Comparison of ENCODE assay signal across 9 mouse cellular contexts in the genomic region with DNA sequence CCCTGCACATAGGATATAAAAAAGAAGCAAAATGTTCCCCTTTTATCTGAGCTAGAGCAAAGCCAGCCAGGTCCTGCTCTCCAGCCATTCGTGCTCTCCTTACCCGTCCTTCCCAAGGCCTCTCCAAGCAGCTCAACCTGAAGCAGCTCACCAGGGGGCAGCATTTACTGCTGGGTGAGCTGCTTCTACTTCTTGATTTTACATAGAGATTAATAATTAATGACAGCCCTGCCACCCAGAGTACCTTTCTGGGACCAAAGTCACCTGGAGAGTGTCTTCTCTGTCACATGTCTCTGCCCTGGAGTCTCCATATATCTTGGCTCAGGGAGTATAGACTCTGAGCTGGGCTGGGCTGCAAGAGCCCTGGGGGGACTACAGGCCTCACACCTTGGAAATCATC.
DNase-seq lines count a peak whose midpoint lies in the region; ATAC-seq and TF ChIP-seq lines count a peak whose summit lies in the region.
"Had no signal": no experiment of that assay in that cellular context is flagged by ENCODE, and none has a peak within 500 bp of the region (broad histone marks: within the 10 kb centered on the region; RNA-seq: fewer than 3 reads in every experiment).

No protein-coding gene starts in this region.

- 13% methylated on average over 2 of the region's 2 CpGs for WGBS in forebrain, postnatal 0 days
- 18% methylated on average over 2 of the region's 2 CpGs for WGBS in kidney, embryonic 15.5 days
- 16% methylated on average over 2 of the region's 2 CpGs for WGBS in lung, postnatal 0 days

- no peaks in the 10 kb centered on the region for H3K36me3 ChIP-seq in forebrain, postnatal 0 days (ENCODE audit: insufficient read depth)
- no peaks in the 10 kb centered on the region for H3K36me3 ChIP-seq in kidney, embryonic 15.5 days
- no peaks in the 10 kb centered on the region for H3K36me3 ChIP-seq in lung, postnatal 0 days (ENCODE audit: insufficient read depth, low read length)
- H3K36me3 ChIP-seq: heart, embryonic 15.5 days had no signal

- TF ChIP-seq CTCF in bone marrow macrophage, adult 2 months (IDR thresholded peaks at IDR 0.05; ENCODE audit: low read depth, low read length) = peak; percentile 77
- TF ChIP-seq CTCF in forebrain, postnatal 0 days (IDR thresholded peaks at IDR 0.05; ENCODE audit: low read depth) = peak; percentile 73
- peak; percentile 83 for TF ChIP-seq CTCF in lung, postnatal 0 days (IDR thresholded peaks at IDR 0.05)

- H3K9ac ChIP-seq in forebrain, postnatal 0 days = no peak overlapping the region
- H3K9ac ChIP-seq in kidney, embryonic 15.5 days = no peak overlapping the region
- no peak overlapping the region for H3K9ac ChIP-seq in lung, postnatal 0 days (replicated peaks; ENCODE audit: low read depth)
- H3K9ac ChIP-seq: heart, embryonic 15.5 days had no signal

- H3K4me3 ChIP-seq in bone marrow macrophage, adult 2 months (ENCODE audit: insufficient read depth, low read length) = no peak overlapping the region
- H3K4me3 ChIP-seq in forebrain, postnatal 0 days (ENCODE audit: low read depth, low read length) = no peak overlapping the region
- no peak overlapping the region for H3K4me3 ChIP-seq in kidney, embryonic 15.5 days (replicated peaks)
- no peak overlapping the region for H3K4me3 ChIP-seq in lung, postnatal 0 days (ENCODE audit: low read depth, low read length)
- H3K4me3 ChIP-seq: heart, embryonic 15.5 days had no signal

- TF ChIP-seq EP300 in lung, postnatal 0 days (IDR thresholded peaks at IDR 0.05) = no peak

- H3K27ac ChIP-seq in bone marrow macrophage, adult 2 months (ENCODE audit: insufficient read depth, low read depth, low read length) = no peak overlapping the region
- no peak overlapping the region for H3K27ac ChIP-seq in forebrain, postnatal 0 days (ENCODE audit: low read depth, low read length)
- H3K27ac ChIP-seq in kidney, embryonic 15.5 days = no peak overlapping the region
- H3K27ac ChIP-seq in lung, postnatal 0 days (ENCODE audit: low read length) = no peak overlapping the region
- H3K27ac ChIP-seq: heart, embryonic 15.5 days had no signal

- peaks cover 20% of the 10 kb centered on the region for H3K4me1 ChIP-seq in bone marrow macrophage, adult 2 months (ENCODE audit: control insufficient read depth, insufficient read depth, low read length)
- no peaks in the 10 kb centered on the region; the same call in 1 of the 2 replicates for H3K4me1 ChIP-seq in forebrain, postnatal 0 days (ENCODE audit: insufficient read depth)
- peaks cover 28% of the 10 kb centered on the region for H3K4me1 ChIP-seq in kidney, embryonic 15.5 days
- H3K4me1 ChIP-seq in lung, postnatal 0 days (ENCODE audit: insufficient read depth, low read depth, low read length) = no peaks in the 10 kb centered on the region

- H3K4me2 ChIP-seq in forebrain, postnatal 0 days (ENCODE audit: low read depth) = no peak overlapping the region
- no peak overlapping the region for H3K4me2 ChIP-seq in kidney, embryonic 15.5 days
- no peak overlapping the region for H3K4me2 ChIP-seq in lung, postnatal 0 days (replicated peaks; ENCODE audit: low read depth, low read length)
- H3K4me2 ChIP-seq: heart, embryonic 15.5 days had no signal

- no peak for ATAC-seq in cerebellum, adult (ENCODE audit: insufficient number of reproducible peaks, low FRiP score, low TSS enrichment)
- 0 out of 2 replicates have a peak, but pooled peaks have one; percentile 27 for ATAC-seq in forebrain, postnatal 0 days
- peak; percentile 75 for ATAC-seq in kidney, embryonic 15.5 days (replicated peaks; ENCODE audit: low FRiP score)
- ATAC-seq in lung, postnatal 0 days = peak; percentile 54; the same call in 1 of the 2 replicates

- no peaks in the 10 kb centered on the region for H3K9me3 ChIP-seq in forebrain, postnatal 0 days (ENCODE audit: low read length)
- no peaks in the 10 kb centered on the region for H3K9me3 ChIP-seq in kidney, embryonic 15.5 days (replicated peaks)
- H3K9me3 ChIP-seq in lung, postnatal 0 days (ENCODE audit: low read length) = no peaks in the 10 kb centered on the region
- H3K9me3 ChIP-seq: heart, embryonic 15.5 days had no signal

- TF ChIP-seq POLR2A in bone marrow macrophage, adult 2 months (IDR thresholded peaks at IDR 0.05; ENCODE audit: borderline replicate concordance, low read depth, low read length) = no peak

- no peaks in the 10 kb centered on the region for H3K27me3 ChIP-seq in forebrain, postnatal 0 days (ENCODE audit: insufficient read depth, low read length)
- H3K27me3 ChIP-seq in kidney, embryonic 15.5 days = 0 out of 2 replicates have a peak, but pooled peaks cover 3% of the 10 kb centered on the region
- no peaks in the 10 kb centered on the region for H3K27me3 ChIP-seq in lung, postnatal 0 days (replicated peaks; ENCODE audit: insufficient read depth, low read length)
- H3K27me3 ChIP-seq: heart, embryonic 15.5 days had no signal

- DNase-seq in cerebellum, adult 18-20 months = peak; percentile 12 to 32
- DNase-seq in CD4-positive, CD25-positive, alpha-beta regulatory T cell, adult 2 months (ENCODE audit: low read depth, low spot score) = peak; percentile 71
- peak; percentile 72 for DNase-seq in forebrain, postnatal 0 days
- peak; percentile 79 for DNase-seq in lung, postnatal 0 days (ENCODE audit: low spot score)
- DNase-seq in spleen, postnatal 36 days (ENCODE audit: low spot score in 2 of 2) = peak; percentile 8 to 20

Comparison
In these comparisons a context has a peak if more than half of its experiments do, and no peak if none do; other contexts are left out.
1. DNase-seq: peak in every context shown above with its lines; median percentile 79 in lung, postnatal 0 days; 72 in forebrain, postnatal 0 days; 71 in CD4-positive, CD25-positive, alpha-beta regulatory T cell, adult 2 months; 22 in cerebellum, adult 18-20 months; 14 in spleen, postnatal 36 days.